In the genomic region with DNA sequence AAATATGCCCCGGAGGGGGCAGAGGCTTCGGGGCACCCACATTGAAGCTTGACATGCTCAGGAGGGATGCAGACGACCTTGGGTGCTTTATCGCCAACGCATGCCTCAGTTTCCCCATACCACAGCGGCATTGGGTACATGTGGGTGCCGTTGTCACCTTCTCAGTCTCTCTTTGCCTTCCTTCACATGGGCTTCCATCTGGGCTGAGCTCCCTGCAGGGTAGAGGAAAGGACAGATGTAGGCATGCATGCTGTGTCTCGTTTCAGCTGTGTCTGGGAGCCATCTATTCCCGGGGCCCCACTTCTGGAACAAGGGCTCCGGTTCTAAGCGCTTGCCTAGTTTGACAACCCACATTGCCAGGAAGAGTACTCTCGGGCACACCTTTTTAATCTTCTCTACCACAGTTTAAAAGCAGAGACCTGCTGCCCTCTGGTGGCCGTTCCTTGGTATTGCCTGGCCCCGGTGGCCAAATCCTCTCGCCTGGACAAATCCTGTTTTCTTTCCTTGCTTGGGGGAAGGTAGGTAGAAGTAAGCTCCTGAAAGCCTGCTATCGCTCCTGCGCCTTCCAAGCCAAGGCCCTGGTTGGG, we compare ENCODE assay signal across 8 mouse cellular contexts. TPM values are rescaled to one million over a fixed set of nuclear protein-coding genes. Genes with fewer than 3 reads are reported as not detected.
A peak's percentile ranks its signal among the peaks of the same experiment; 100 is the strongest.
DNase-seq lines count a peak whose midpoint lies in the region; ATAC-seq and TF ChIP-seq lines count a peak whose summit lies in the region.

No protein-coding gene starts in this region.

- intact Hi-C loops in heart, adult 2 months (cut with DNase I): loop anchor here (1.0 to 2.0 kb wide), 3 partner anchors 13 to 102 kb away; no protein-coding TSS in a partner anchor
- intact Hi-C loops in heart, postnatal 25 days (cut with DNase I): loop anchor here (1.0 kb wide), 2 partner anchors 55 to 102 kb away; no protein-coding TSS in a partner anchor

- no peaks in the 10 kb centered on the region for H3K9me3 ChIP-seq in embryonic facial prominence, embryonic 13.5 days
- H3K9me3 ChIP-seq in heart, embryonic 11.5 days (replicated peaks; ENCODE audit: control insufficient read depth, low read length): no peaks in the 10 kb centered on the region

- no peak for ATAC-seq in embryonic facial prominence, embryonic 13.5 days (ENCODE audit: insufficient number of reproducible peaks, insufficient read depth, low FRiP score, low TSS enrichment, low read depth)
- no peak for ATAC-seq in heart, embryonic 11.5 days (replicated peaks; ENCODE audit: insufficient number of reproducible peaks, low FRiP score, low TSS enrichment)

- WGBS in heart, adult 2 months: 30% methylated on average over 17 of the region's 17 CpGs
- 33% methylated on average over 17 of the region's 17 CpGs for WGBS in embryonic facial prominence, embryonic 13.5 days
- WGBS in heart, embryonic 11.5 days (ENCODE audit: insufficient replicate concordance): 32% methylated on average over 17 of the region's 17 CpGs

- TF ChIP-seq POLR2A in heart, adult 2 months (IDR thresholded peaks at IDR 0.05; ENCODE audit: insufficient read depth, low read depth, low read length): no peak

- H3K4me2 ChIP-seq in embryonic facial prominence, embryonic 13.5 days: peak overlapping the region; percentile 28; the same call in 1 of the 2 replicates
- 0 out of 2 replicates have a peak overlapping the region, but pooled peaks have one; percentile 12 for H3K4me2 ChIP-seq in heart, embryonic 11.5 days

- peak; percentile 62 to 84 for DNase-seq in heart, adult 2 months
- DNase-seq in heart, postnatal 25 days (ENCODE audit: low spot score): no peak
- peak; percentile 81 to 83 for DNase-seq in adrenal gland, postnatal 36 days
- DNase-seq in layer of hippocampus, adult 9-10 months (ENCODE audit: low spot score): peak; percentile 79
- DNase-seq in lung, postnatal 4 days: peak; percentile 60 to 80
- peak; percentile 38 to 74 for DNase-seq in spleen, adult 18-20 months

- no peak; the same call in 1 of the 2 replicates for TF ChIP-seq CTCF in heart, adult 2 months (IDR thresholded peaks at IDR 0.05)

- H3K27me3 ChIP-seq in heart, adult 2 months (ENCODE audit: control insufficient read depth, insufficient read depth, low read length): no peaks in the 10 kb centered on the region
- peaks cover 2% of the 10 kb centered on the region; the same call in 1 of the 2 replicates for H3K27me3 ChIP-seq in embryonic facial prominence, embryonic 13.5 days
- peaks cover 3% of the 10 kb centered on the region; the same call in 1 of the 2 replicates for H3K27me3 ChIP-seq in heart, embryonic 11.5 days (ENCODE audit: control insufficient read depth, insufficient read depth, low read length)

- H3K9ac ChIP-seq in heart, adult 2 months (ENCODE audit: low read depth, low read length): no peak overlapping the region
- no peak overlapping the region for H3K9ac ChIP-seq in embryonic facial prominence, embryonic 13.5 days
- H3K9ac ChIP-seq in heart, embryonic 11.5 days (ENCODE audit: low read depth, low read length): no peak overlapping the region

- H3K4me3 ChIP-seq in heart, adult 2 months: no peak overlapping the region
- no peak overlapping the region for H3K4me3 ChIP-seq in embryonic facial prominence, embryonic 13.5 days
- no peak overlapping the region for H3K4me3 ChIP-seq in heart, embryonic 11.5 days (ENCODE audit: low read depth, low read length)

- H3K4me1 ChIP-seq in heart, adult 2 months (ENCODE audit: control insufficient read depth, insufficient read depth, low read length): no peaks in the 10 kb centered on the region
- peaks cover 14% of the 10 kb centered on the region for H3K4me1 ChIP-seq in embryonic facial prominence, embryonic 13.5 days
- H3K4me1 ChIP-seq in heart, embryonic 11.5 days (ENCODE audit: control insufficient read depth, insufficient read depth, low read length): peaks cover 9% of the 10 kb centered on the region

- no peaks in the 10 kb centered on the region for H3K36me3 ChIP-seq in heart, adult 2 months (ENCODE audit: control insufficient read depth, insufficient read depth, low read length)
- no peaks in the 10 kb centered on the region for H3K36me3 ChIP-seq in embryonic facial prominence, embryonic 13.5 days
- no peaks in the 10 kb centered on the region for H3K36me3 ChIP-seq in heart, embryonic 11.5 days (ENCODE audit: control insufficient read depth, insufficient read depth, low read length)

- peak; percentile 55; the same call in 1 of the 2 replicates for TF ChIP-seq EP300 in heart, adult 2 months (IDR thresholded peaks at IDR 0.05; ENCODE audit: insufficient read depth, low read depth, low read length)

- H3K27ac ChIP-seq in heart, adult 2 months: no peak overlapping the region
- H3K27ac ChIP-seq in embryonic facial prominence, embryonic 13.5 days: no peak overlapping the region
- no peak overlapping the region for H3K27ac ChIP-seq in heart, embryonic 11.5 days (ENCODE audit: low read depth, low read length)

- no peaks in the 10 kb centered on the region for H3K79me2 ChIP-seq in heart, adult 2 months (replicated peaks; ENCODE audit: control insufficient read depth, insufficient read depth, low read length)

RNA-seq across cellular contexts. Expression of a gene that starts 20.8 kb away (rescaled TPM):
- total RNA-seq in heart, adult 2 months (2021): 10 to 100 TPM; 15.5 to 22.8 TPM
- 44.1 and 59.4 TPM in 2 replicates for polyA plus RNA-seq in heart, adult 2 months (2012; rRNA removed)
- 10 to 100 TPM; 17.8 to 18.4 TPM for total RNA-seq in heart, postnatal 25 days (2021)
- 10 to 100 TPM; 21.7 to 31.3 TPM for total RNA-seq in adrenal gland, postnatal 36 days (2021)
- 27.9 and 28.6 TPM in 2 replicates for polyA plus RNA-seq in embryonic facial prominence, embryonic 13.5 days (2015; fragmentation: Nextera tagmentation; extraction: Ambion mirVana)
- polyA plus RNA-seq in heart, embryonic 11.5 days (2014; fragmentation: Nextera tagmentation; extraction: Ambion mirVana): 15.0 and 18.2 TPM in 2 replicates

RNA-seq across cellular contexts. Expression of a gene that starts 52.1 kb away (rescaled TPM):
- not detected for total RNA-seq in heart, adult 2 months (2021)
- 0.10 TPM in 1 of 2 replicates, not detected in the other for polyA plus RNA-seq in heart, adult 2 months (2012; rRNA removed)
- not detected for total RNA-seq in heart, postnatal 25 days (2021)
- total RNA-seq in adrenal gland, postnatal 36 days (2021): not detected
- polyA plus RNA-seq in embryonic facial prominence, embryonic 13.5 days (2015; fragmentation: Nextera tagmentation; extraction: Ambion mirVana): 28.7 and 31.4 TPM in 2 replicates
- 0.39 TPM in 1 of 2 replicates, not detected in the other for polyA plus RNA-seq in heart, embryonic 11.5 days (2014; fragmentation: Nextera tagmentation; extraction: Ambion mirVana)
